Mouse (Mus musculus) MEL (cell line): ENCODE measurements at regions not wholly inside any gene's neighbourhood (a gene's known extent, or its start where the extent isn't known, plus 50 kb on each side); places are given as distances from the start of the nearest gene placed in this dataset.

ENCODE experiments used
- DNase-seq: peaks from one replicate; pipeline ENCODE4 v3.0.0; 2011; ENCODE audit warnings: low read depth, low spot score
- H3K27ac ChIP-seq: 2 replicates; pipeline ENCODE4 v1.5.1; 2012; ENCODE audit warnings: low read depth, mild to moderate bottlenecking, control low read depth, low read length, moderate library complexity; ENCODE audit not compliant: control insufficient read depth
- H3K27me3 ChIP-seq, 2 experiments: fragments of 150-350 bp in 1 of 2; sonication (generic) in 1 of 2; 2 replicates each; pipeline ENCODE4 v1.6.1; 2012; ENCODE audit warnings: low read length in 2 of 2, mild to moderate bottlenecking in 2 of 2, improper control_type of control experiment in 1 of 2, moderate library complexity in 1 of 2; ENCODE audit not compliant: insufficient read depth in 2 of 2, control insufficient read depth in 1 of 2
- H3K36me3 ChIP-seq, 2 experiments: 2 replicates each; pipeline ENCODE4 v1.6.1; 2012 to 2014; ENCODE audit warnings: low read length in 2 of 2, improper control_type of control experiment in 1 of 2, inconsistent platforms in 1 of 2, mild to moderate bottlenecking in 1 of 2; ENCODE audit not compliant: insufficient read depth in 2 of 2, control insufficient read depth in 1 of 2
- H3K4me1 ChIP-seq, 2 experiments: fragments of 150-350 bp in 1 of 2; sonication (generic) in 1 of 2; 2 replicates each; pipeline ENCODE4 v1.6.1; 2012; ENCODE audit warnings: low read length in 2 of 2, improper control_type of control experiment in 1 of 2, mild to moderate bottlenecking in 1 of 2; ENCODE audit not compliant: insufficient read depth in 2 of 2, control insufficient read depth in 1 of 2
- H3K4me3 ChIP-seq, 2 experiments: fragments of 150-350 bp in 1 of 2; sonication (generic) in 1 of 2; 2 replicates each; pipeline ENCODE4 v1.5.1; 2012; ENCODE audit warnings: low read depth in 2 of 2, low read length in 2 of 2, mild to moderate bottlenecking in 2 of 2, moderate library complexity in 2 of 2, control low read depth in 1 of 2, improper control_type of control experiment in 1 of 2; ENCODE audit not compliant: control insufficient read depth in 1 of 2, insufficient read depth in 1 of 2
- H3K79me2 ChIP-seq: 2 replicates; pipeline ENCODE4 v1.6.1; 2012; ENCODE audit warnings: mild to moderate bottlenecking, low read length, moderate library complexity; ENCODE audit not compliant: control insufficient read depth, poor library complexity, insufficient read depth
- H3K9ac ChIP-seq: 2 replicates; pipeline ENCODE4 v1.6.1; 2012; ENCODE audit warnings: low read depth, mild to moderate bottlenecking, control low read depth, low read length, moderate library complexity; ENCODE audit not compliant: control insufficient read depth, poor library complexity, severe bottlenecking
- H3K9me3 ChIP-seq: fragments of 150-350 bp; sonication (generic); replicated peaks from 2 replicates; pipeline ENCODE4 v1.6.1; 2012; ENCODE audit warnings: mild to moderate bottlenecking, low read length, improper control_type of control experiment, moderate library complexity; ENCODE audit not compliant: insufficient read depth
- CHD1 ChIP-seq: IDR thresholded peaks from 2 replicates; pipeline ENCODE4 v1.6.1; 2012; ENCODE audit warnings: low read depth, mild to moderate bottlenecking, inconsistent platforms, low read length, improper control_type of control experiment
- CHD2 ChIP-seq: IDR thresholded peaks from 2 replicates; pipeline ENCODE4 v1.6.1; 2011; ENCODE audit warnings: low read length, improper control_type of control experiment
- E2F4 ChIP-seq: IDR thresholded peaks from 2 replicates; pipeline ENCODE4 v1.6.1; 2011; ENCODE audit warnings: low read depth, low read length, improper control_type of control experiment, borderline replicate concordance
- ELF1 ChIP-seq: IDR thresholded peaks from 2 replicates; pipeline ENCODE4 v1.6.1; 2014; ENCODE audit warnings: low read depth, mild to moderate bottlenecking, inconsistent platforms, low read length, improper control_type of control experiment, moderate library complexity
- EP300 ChIP-seq, 2 experiments: IDR thresholded peaks; 2 replicates each; pipeline ENCODE4 v1.6.1; 2011; ENCODE audit warnings: improper control_type of control experiment in 2 of 2, low read length in 2 of 2, low read depth in 1 of 2, mild to moderate bottlenecking in 1 of 2
- MAZ ChIP-seq: IDR thresholded peaks from 2 replicates; pipeline ENCODE4 v1.6.1; 2012; ENCODE audit warnings: low read depth, mild to moderate bottlenecking, inconsistent platforms, low read length, improper control_type of control experiment
- MXI1 ChIP-seq: IDR thresholded peaks from 2 replicates; pipeline ENCODE4 v1.6.1; 2011; ENCODE audit warnings: mild to moderate bottlenecking, low read depth, low read length, improper control_type of control experiment
- MYC ChIP-seq: IDR thresholded peaks from 2 replicates; pipeline ENCODE4 v1.6.1; 2011; ENCODE audit warnings: low read depth, mild to moderate bottlenecking, low read length, improper control_type of control experiment, moderate library complexity
- POLR2A ChIP-seq, 2 experiments: IDR thresholded peaks; 2 replicates each; pipeline ENCODE4 v1.6.1; 2011 to 2012; ENCODE audit warnings: low read length in 2 of 2, mild to moderate bottlenecking in 2 of 2, control low read depth in 1 of 2, improper control_type of control experiment in 1 of 2, low read depth in 1 of 2, moderate library complexity in 1 of 2; ENCODE audit not compliant: control insufficient read depth in 1 of 2, insufficient read depth in 1 of 2, poor library complexity in 1 of 2
- POLR2AphosphoS5 ChIP-seq: IDR thresholded peaks from 2 replicates; pipeline ENCODE4 v1.6.1; 2012; ENCODE audit warnings: low read depth, borderline replicate concordance, mild to moderate bottlenecking, inconsistent platforms, low read length, moderate library complexity, mixed read lengths
- RAD21 ChIP-seq: IDR thresholded peaks from 2 replicates; pipeline ENCODE4 v1.6.1; 2011; ENCODE audit warnings: mild to moderate bottlenecking, low read depth, low read length, improper control_type of control experiment
- RCOR1 ChIP-seq: IDR thresholded peaks from 2 replicates; pipeline ENCODE4 v1.6.1; 2012; ENCODE audit warnings: low read depth, mild to moderate bottlenecking, inconsistent platforms, low read length, improper control_type of control experiment
- SMC3 ChIP-seq: IDR thresholded peaks from 2 replicates; pipeline ENCODE4 v1.6.1; 2011; ENCODE audit warnings: low read depth, low read length, improper control_type of control experiment
- TAL1 ChIP-seq: IDR thresholded peaks from 2 replicates; pipeline ENCODE4 v1.6.1; 2012; ENCODE audit warnings: mild to moderate bottlenecking, inconsistent platforms, low read length, moderate library complexity, mixed read lengths
- TCF12 ChIP-seq: IDR thresholded peaks from 2 replicates; pipeline ENCODE4 v1.6.1; 2014; ENCODE audit warnings: low read depth, mild to moderate bottlenecking, inconsistent platforms, low read length, improper control_type of control experiment, moderate library complexity
- UBTF ChIP-seq: IDR thresholded peaks from 2 replicates; pipeline ENCODE4 v1.6.1; 2012; ENCODE audit warnings: low read depth, mild to moderate bottlenecking, inconsistent platforms, low read length, improper control_type of control experiment, moderate library complexity, borderline replicate concordance; ENCODE audit not compliant: insufficient read depth
- USF2 ChIP-seq, 2 experiments: IDR thresholded peaks; 2 replicates each; pipeline ENCODE4 v1.6.1; 2011 to 2012; ENCODE audit warnings: improper control_type of control experiment in 2 of 2, low read length in 2 of 2, borderline replicate concordance in 1 of 2, inconsistent platforms in 1 of 2, low read depth in 1 of 2, mild to moderate bottlenecking in 1 of 2; ENCODE audit not compliant: insufficient read depth in 1 of 2
- ZNF384 ChIP-seq: IDR thresholded peaks from 2 replicates; pipeline ENCODE4 v1.6.1; 2012; ENCODE audit warnings: low read depth, mild to moderate bottlenecking, inconsistent platforms, low read length, improper control_type of control experiment

DNA sequence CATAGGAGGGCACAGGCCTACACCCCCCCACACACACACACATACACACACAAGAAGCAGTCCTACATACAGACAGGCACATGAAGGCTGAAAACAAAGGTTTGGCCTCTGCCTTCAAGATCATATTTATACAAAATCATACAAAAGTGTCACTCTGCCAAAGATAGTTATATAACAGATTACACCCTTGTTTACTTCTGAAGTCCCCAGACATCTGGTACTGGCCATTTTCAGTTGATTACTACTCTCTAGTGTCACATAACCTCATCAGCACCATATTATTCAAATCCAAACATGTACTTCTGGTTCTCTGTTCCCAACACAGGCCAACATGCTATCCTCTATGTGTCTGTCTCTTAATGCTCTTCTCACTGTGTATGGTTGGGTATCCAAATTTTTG lies 619.7 kb downstream of the Nova1 start:
- H3K27ac ChIP-seq, result no peak overlapping the region
- no peak overlapping the region for H3K4me3 ChIP-seq
- H3K27me3 ChIP-seq, result no peaks in the 10 kb centered on the region
- no peaks in the 10 kb centered on the region for H3K4me1 ChIP-seq
- H3K9ac ChIP-seq, result no peak overlapping the region
- no peaks in the 10 kb centered on the region for H3K36me3 ChIP-seq
- DNase-seq, result no peak
- H3K9me3 ChIP-seq, result no peaks in the 10 kb centered on the region
- no peaks in the 10 kb centered on the region for H3K79me2 ChIP-seq
- no peak for TF ChIP-seq RCOR1
- no peak for TF ChIP-seq POLR2AphosphoS5
- TF ChIP-seq ZNF384, result no peak
- no peak for TF ChIP-seq TCF12
- no peak for TF ChIP-seq SMC3
- TF ChIP-seq MYC, result no peak
- TF ChIP-seq E2F4, result no peak
- no peak for TF ChIP-seq MXI1
- no peak for TF ChIP-seq TAL1
- TF ChIP-seq ELF1, result no peak
- no peak for TF ChIP-seq CHD1
- no peak for TF ChIP-seq MAZ
- no peak for TF ChIP-seq RAD21

- DNase-seq, result no peak
- Histone ChIP-seq H3K4me1 (no peaks in the 10 kb centered on the region), H3K27me3 (no peaks in the 10 kb centered on the region), H3K9me3 (no peaks in the 10 kb centered on the region), H3K27ac (no peak overlapping the region), H3K4me3 (no peak overlapping the region), H3K79me2 (no peaks in the 10 kb centered on the region), H3K36me3 (no peaks in the 10 kb centered on the region), H3K9ac (no peak overlapping the region)
- TF ChIP-seq CHD2, result no peak
- TF ChIP-seq UBTF, result no peak
- TF ChIP-seq POLR2A (IDR thresholded peaks at IDR 0.05; ENCODE audit: control insufficient read depth in 1 of 2, insufficient read depth in 1 of 2, low read depth in 1 of 2, low read length in 2 of 2, poor library complexity in 1 of 2), result no peak
- no peak for TF ChIP-seq EP300 (IDR thresholded peaks at IDR 0.05; ENCODE audit: low read depth in 1 of 2, low read length in 2 of 2)
- no peak for TF ChIP-seq TAL1
- no peak for TF ChIP-seq USF2 (IDR thresholded peaks at IDR 0.05; ENCODE audit: borderline replicate concordance in 1 of 2, insufficient read depth in 1 of 2, low read depth in 1 of 2, low read length in 2 of 2)
These were observed 621.1 kb downstream of the Nova1 start for GRCm38 (mm10) chr12:46197482-46198101.
